Mouse (Mus musculus) liver, embryonic 11.5 days (tissue): ENCODE data around the gene Cd300ld5. TPM values are rescaled to one million over a fixed set of nuclear protein-coding genes. Genes with fewer than 3 reads are reported as not detected.
"Not testable (repeated sequence)": the region's sequence is repeated elsewhere in the genome, so short reads cannot be mapped to it uniquely, and the experiment has no call there.

Source experiments
- ATAC-seq: fragments of 200-750 bp; cut with Nextera tagmentation; replicated peaks from 2 replicates; pipeline ENCODE4 v1.8.0; 2017; ENCODE audit warnings: moderate number of reproducible peaks, mild to moderate bottlenecking, moderate TSS enrichment, moderate library complexity; ENCODE audit not compliant: low FRiP score
- DNase-seq: peaks from one replicate; pipeline ENCODE4 v3.0.0-alpha.2; 2017; ENCODE audit warnings: low spot score
- H3K27ac ChIP-seq: fragments of 300-500 bp; sonication (generic); 2 replicates; pipeline ENCODE4 v1.5.1; 2014; ENCODE audit warnings: mild to moderate bottlenecking, low read depth, low read length, control low read depth
- H3K27me3 ChIP-seq: fragments of 300-500 bp; sonication (generic); replicated peaks from 2 replicates; pipeline ENCODE4 v1.6.1; 2014; ENCODE audit warnings: low read length, mixed read lengths; ENCODE audit not compliant: control insufficient read depth, insufficient read depth
- H3K36me3 ChIP-seq: fragments of 300-500 bp; sonication (generic); 2 replicates; pipeline ENCODE4 v1.6.1; 2014; ENCODE audit warnings: mild to moderate bottlenecking, low read length, moderate library complexity, mixed read lengths; ENCODE audit not compliant: control insufficient read depth, insufficient read depth
- H3K4me1 ChIP-seq: fragments of 300-500 bp; sonication (generic); replicated peaks from 2 replicates; pipeline ENCODE4 v1.6.1; 2014; ENCODE audit warnings: low read length, mixed read lengths; ENCODE audit not compliant: control insufficient read depth, insufficient read depth
- H3K4me2 ChIP-seq: fragments of 300-500 bp; sonication (generic); 2 replicates; pipeline ENCODE4 v1.6.1; 2014; ENCODE audit warnings: mild to moderate bottlenecking, control low read depth, moderate library complexity
- H3K4me3 ChIP-seq: fragments of 300-500 bp; sonication (generic); 2 replicates; pipeline ENCODE4 v1.5.1; 2014; ENCODE audit warnings: low read depth, low read length, control low read depth
- H3K9ac ChIP-seq: fragments of 300-500 bp; sonication (generic); 2 replicates; pipeline ENCODE4 v1.6.1; 2014; ENCODE audit warnings: low read depth, low read length, control low read depth
- H3K9me3 ChIP-seq: fragments of 300-500 bp; sonication (generic); 2 replicates; pipeline ENCODE4 v1.6.1; 2016; ENCODE audit warnings: low read length, inconsistent platforms, mixed read lengths; ENCODE audit not compliant: control insufficient read depth
- WGBS: fragments of 180-500 bp; shearing (Covaris S2); extraction: QIAGEN DNeasy Blood & Tissue Kit; methylation state at CpG from one replicate; pipeline ENCODE4 v1.1.7; 2014; 5-methylcytosine and 5-hydroxymethylcytosine counted together
- polyA plus RNA-seq: library from polyadenylated mRNA; unstranded; fragments of >200 nt; fragmentation: Nextera tagmentation; extraction: Ambion mirVana; gene quantifications from 2 replicates; pipeline ENCODE4 v1.2.1, GENCODE M21; 2014

Cd300ld5 gene
- polyA plus RNA-seq, 1 experiment from 2014 or later, result not detected

DNA sequence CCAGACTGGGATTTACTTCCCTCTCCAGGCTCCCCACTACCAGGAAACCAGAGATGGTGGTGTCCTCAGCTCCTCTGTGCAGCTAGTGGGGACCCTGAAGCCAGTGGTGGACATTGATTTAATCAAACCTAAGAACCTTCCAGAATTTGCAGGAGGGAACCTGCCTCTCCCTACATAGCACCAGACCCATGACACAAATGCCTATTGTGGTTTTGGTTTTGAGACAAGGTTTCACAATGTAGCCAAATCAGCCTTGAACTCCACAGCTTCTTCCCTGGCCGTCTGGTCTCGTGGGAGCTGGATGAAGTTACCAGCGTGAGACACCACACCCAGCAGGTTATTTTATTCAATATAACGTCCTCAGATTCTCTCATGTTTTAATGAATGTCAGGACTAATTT lies 21.1 kb upstream of the Cd300ld5 start:
- Histone ChIP-seq H3K4me3 (no peak overlapping the region), H3K9me3 (no peaks in the 10 kb centered on the region), H3K9ac (no peak overlapping the region), H3K27ac (no peak overlapping the region), H3K27me3 (no peaks in the 10 kb centered on the region), H3K4me2 (no peak overlapping the region), H3K36me3 (no peaks in the 10 kb centered on the region), H3K4me1 (no peaks in the 10 kb centered on the region)
- WGBS, result 64% methylated on average over 4 of the region's 4 CpGs
- DNase-seq (no peak), ATAC-seq (no peak)

GRCm38 (mm10) chr11:115054537-115054936 lies 17.0 kb upstream of the Cd300ld5 start:
- no peak overlapping the region for H3K4me2 ChIP-seq
- H3K9me3 ChIP-seq, result no peaks in the 10 kb centered on the region
- ATAC-seq (no peak), DNase-seq (no peak)
- H3K4me3 ChIP-seq, result no peak overlapping the region
- H3K9ac ChIP-seq, result no peak overlapping the region
- no peaks in the 10 kb centered on the region for H3K4me1 ChIP-seq
- no peak overlapping the region for H3K27ac ChIP-seq
- H3K27me3 ChIP-seq, result no peaks in the 10 kb centered on the region
- no peaks in the 10 kb centered on the region for H3K36me3 ChIP-seq

- 79% methylated on average over 1 of the region's 1 CpGs for WGBS
- no peaks in the 10 kb centered on the region for H3K4me1 ChIP-seq
- no peak for ATAC-seq
- H3K4me3 ChIP-seq, result no peak overlapping the region
- no peak overlapping the region for H3K4me2 ChIP-seq
- no peaks in the 10 kb centered on the region for H3K36me3 ChIP-seq
- no peak overlapping the region for H3K9ac ChIP-seq
- DNase-seq, result no peak
- no peak overlapping the region for H3K27ac ChIP-seq
- no peaks in the 10 kb centered on the region for H3K27me3 ChIP-seq
- H3K9me3 ChIP-seq, result no peaks in the 10 kb centered on the region
These were observed 15.4 kb upstream of the Cd300ld5 start for GRCm38 (mm10) chr11:115052991-115053390.

DNA sequence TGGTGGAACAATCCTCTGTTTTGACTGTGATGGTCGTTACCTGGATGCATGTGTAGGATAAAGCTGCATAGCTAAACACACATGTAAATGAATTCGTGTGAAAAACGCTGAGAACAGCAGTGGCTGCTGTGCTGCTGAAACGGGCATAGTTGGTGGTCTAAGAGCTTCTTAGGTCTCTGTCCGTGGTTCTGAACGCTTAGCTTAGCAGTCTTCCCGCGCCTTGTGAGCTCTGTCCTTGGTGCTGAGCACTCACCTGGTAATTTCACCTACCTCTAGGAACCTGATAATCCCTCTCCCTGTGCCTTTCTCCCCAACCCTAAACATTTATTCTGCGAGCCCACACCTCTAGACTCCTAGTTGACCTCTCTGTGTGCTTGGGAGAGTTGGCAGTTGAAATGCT lies 14.6 kb upstream of the Cd300ld5 start:
- H3K4me3 ChIP-seq, result no peak overlapping the region
- H3K9me3 ChIP-seq, result no peaks in the 10 kb centered on the region
- H3K4me2 ChIP-seq, result no peak overlapping the region
- 3% methylated on average over 9 of the region's 9 CpGs for WGBS
- H3K27ac ChIP-seq, result no peak overlapping the region
- H3K9ac ChIP-seq, result no peak overlapping the region
- peak; percentile 49 for DNase-seq
- H3K4me1 ChIP-seq, result no peaks in the 10 kb centered on the region
- no peak for ATAC-seq
- no peaks in the 10 kb centered on the region for H3K36me3 ChIP-seq
- no peaks in the 10 kb centered on the region for H3K27me3 ChIP-seq

DNA sequence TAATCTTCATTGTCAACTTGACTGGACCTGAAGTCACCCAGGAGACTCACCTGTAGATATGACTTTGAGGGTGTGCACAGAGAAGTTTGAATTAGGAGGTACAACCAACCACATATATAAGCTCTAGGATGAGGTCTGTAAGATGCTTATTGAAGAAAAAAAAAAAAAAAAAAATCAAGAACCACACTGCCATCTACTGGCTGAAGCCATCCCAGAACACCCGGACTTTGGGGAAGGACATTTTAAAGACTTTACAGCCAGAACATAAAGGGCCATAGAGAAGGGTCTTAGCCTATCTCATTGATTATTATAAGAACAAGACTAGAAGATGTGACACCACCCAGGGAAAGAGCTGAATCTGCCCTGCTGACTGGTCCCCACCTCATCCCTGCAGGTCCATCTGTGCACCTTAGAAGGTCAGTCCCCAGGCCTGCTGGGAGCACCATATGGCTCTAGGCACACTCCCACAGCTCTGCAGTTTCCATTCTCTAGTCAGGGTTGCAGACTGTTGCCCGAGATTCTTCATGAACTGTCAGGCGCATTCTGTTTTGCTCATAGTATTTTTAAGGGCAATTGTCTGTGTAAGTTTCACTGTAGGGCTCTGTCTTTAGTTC lies 11.8 kb upstream of the Cd300ld5 start:
- Histone ChIP-seq H3K27ac (no peak overlapping the region), H3K4me1 (no peaks in the 10 kb centered on the region), H3K9ac (no peak overlapping the region), H3K36me3 (no peaks in the 10 kb centered on the region), H3K4me3 (no peak overlapping the region), H3K4me2 (no peak overlapping the region), H3K9me3 (no peaks in the 10 kb centered on the region), H3K27me3 (no peaks in the 10 kb centered on the region)
- DNase-seq (no peak), ATAC-seq (no peak)
- WGBS, result 37% methylated on average over 3 of the region's 3 CpGs

- no peak within 1 kb of the TSS for H3K4me3 ChIP-seq
- H3K4me1 ChIP-seq, result no peaks in the 10 kb centered on the region
- H3K27ac ChIP-seq, result no peak within 1 kb of the TSS
- H3K9ac ChIP-seq, result no peak within 1 kb of the TSS
- H3K36me3 ChIP-seq, result no peaks in the 10 kb centered on the region
- DNase-seq, result no peak
- ATAC-seq, result no peak
- 49% methylated on average over 2 of the region's 2 CpGs for WGBS
- no peak within 1 kb of the TSS for H3K4me2 ChIP-seq
- no peaks in the 10 kb centered on the region for H3K27me3 ChIP-seq
- H3K9me3 ChIP-seq, result no peaks in the 10 kb centered on the region
These were observed 10.7 kb upstream of the Cd300ld5 start, which contains the start of gene Cd300ld3 for GRCm38 (mm10) chr11:115048259-115048658. Cd300ld3 (minus strand) TSS chr11:115048409.

GRCm38 (mm10) chr11:115026912-115027311 lies 10.7 kb downstream of the Cd300ld5 start, which contains the start of gene Cd300ld4:
Cd300ld4 (minus strand) TSS chr11:115027012.
- DNase-seq, H3K9ac ChIP-seq, H3K4me2 ChIP-seq, H3K4me1 ChIP-seq, H3K9me3 ChIP-seq, H3K27ac ChIP-seq, H3K27me3 ChIP-seq, H3K4me3 ChIP-seq, ATAC-seq, H3K36me3 ChIP-seq: not testable (repeated sequence)
- no CpG with 5 or more reads among the region's 6 CpGs for WGBS

DNA sequence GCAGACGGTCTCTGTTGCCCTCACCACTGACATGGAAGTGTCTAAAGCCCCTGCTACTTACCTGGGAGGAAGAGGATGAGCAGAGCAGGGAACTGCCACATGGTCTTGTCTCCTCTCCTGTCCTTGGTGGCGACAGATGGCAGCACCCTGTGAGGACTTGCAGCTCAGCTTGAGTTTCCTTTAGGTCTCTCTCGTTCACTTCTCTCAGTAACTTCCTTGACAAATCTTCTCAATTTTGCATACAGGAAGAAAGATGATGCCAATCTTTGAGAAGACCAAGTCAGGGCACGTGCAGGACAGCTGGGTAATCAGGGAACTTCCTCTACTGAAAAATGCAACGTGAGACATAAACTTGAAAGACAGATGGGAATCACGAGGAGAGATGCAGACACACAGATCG lies 21.5 kb downstream of the Cd300ld5 start, which contains the start of gene Cd300ld2:
Cd300ld2 (minus strand) TSS at position 101 of the 400 bp plus-strand sequence.
- not testable (repeated sequence) for H3K27me3 ChIP-seq, H3K36me3 ChIP-seq, H3K9me3 ChIP-seq, H3K4me1 ChIP-seq, H3K27ac ChIP-seq, ATAC-seq, H3K4me2 ChIP-seq, H3K4me3 ChIP-seq, DNase-seq, H3K9ac ChIP-seq
- WGBS, result no CpG with 5 or more reads among the region's 7 CpGs

DNA sequence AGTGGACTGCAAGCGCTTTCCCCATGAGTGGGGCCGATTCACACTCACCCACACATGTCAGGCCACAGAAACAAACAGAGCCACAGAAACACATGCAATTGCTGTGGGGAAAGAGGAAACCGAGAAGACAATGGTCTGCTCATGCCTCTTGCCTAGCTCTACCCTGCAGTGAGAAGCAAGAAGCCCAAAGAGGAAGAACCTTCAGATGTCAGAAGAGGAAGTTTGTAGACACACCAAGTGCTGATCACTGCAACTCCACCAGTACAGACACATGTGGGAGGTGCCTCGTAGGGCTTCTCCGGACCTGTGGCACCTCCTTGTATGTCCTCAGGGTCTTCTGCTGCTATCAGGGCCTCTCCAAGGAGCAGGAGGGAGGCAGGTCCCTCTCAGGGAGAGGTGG lies 33.5 kb downstream of the Cd300ld5 start:
- H3K4me1 ChIP-seq, result no peaks in the 10 kb centered on the region
- no peaks in the 10 kb centered on the region for H3K36me3 ChIP-seq
- H3K27me3 ChIP-seq, result no peaks in the 10 kb centered on the region
- H3K27ac ChIP-seq, result no peak overlapping the region
- no peaks in the 10 kb centered on the region for H3K9me3 ChIP-seq
- ATAC-seq (no peak), DNase-seq (no peak)
- no peak overlapping the region for H3K4me2 ChIP-seq
- H3K4me3 ChIP-seq, result no peak overlapping the region
- 46% methylated on average over 5 of the region's 5 CpGs for WGBS
- no peak overlapping the region for H3K9ac ChIP-seq
